Mouse (Mus musculus) liver, embryonic 12.5 days (tissue): ENCODE results near the gene Mdfic. TPM values are rescaled to one million over a fixed set of nuclear protein-coding genes. Genes with fewer than 3 reads are reported as not detected.

ENCODE experiments used
- ATAC-seq: fragments of 200-750 bp; cut with Nextera tagmentation; 2 replicates; pipeline ENCODE4 v1.8.0; 2017; ENCODE audit warnings: moderate number of reproducible peaks, mild to moderate bottlenecking, moderate library complexity
- H3K27ac ChIP-seq: fragments of 300-500 bp; sonication (generic); 2 replicates; pipeline ENCODE4 v1.5.1; 2016; ENCODE audit warnings: mild to moderate bottlenecking
- H3K27me3 ChIP-seq: fragments of 300-500 bp; sonication (generic); replicated peaks from 2 replicates; pipeline ENCODE4 v1.6.1; 2016; ENCODE audit warnings: mild to moderate bottlenecking, moderate library complexity
- H3K36me3 ChIP-seq: fragments of 300-500 bp; sonication (generic); 2 replicates; pipeline ENCODE4 v1.6.1; 2016; ENCODE audit warnings: mild to moderate bottlenecking, moderate library complexity
- H3K4me1 ChIP-seq: fragments of 300-500 bp; sonication (generic); 2 replicates; pipeline ENCODE4 v1.6.1; 2016
- H3K4me2 ChIP-seq: fragments of 300-500 bp; sonication (generic); 2 replicates; pipeline ENCODE4 v1.6.1; 2016; ENCODE audit warnings: mild to moderate bottlenecking, moderate library complexity
- H3K4me3 ChIP-seq: fragments of 300-500 bp; sonication (generic); 2 replicates; pipeline ENCODE4 v1.5.1; 2016; ENCODE audit warnings: mild to moderate bottlenecking, moderate library complexity
- H3K9ac ChIP-seq: fragments of 300-500 bp; sonication (generic); 2 replicates; pipeline ENCODE4 v1.6.1; 2016; ENCODE audit warnings: mild to moderate bottlenecking, moderate library complexity
- H3K9me3 ChIP-seq: fragments of 300-500 bp; sonication (generic); replicated peaks from 2 replicates; pipeline ENCODE4 v1.6.1; 2016; ENCODE audit warnings: mild to moderate bottlenecking, moderate library complexity
- WGBS: fragments of 180-500 bp; shearing (Covaris S2); methylation state at CpG from one replicate; pipeline ENCODE4 v1.1.7; 2016; ENCODE audit not compliant: insufficient replicate concordance; 5-methylcytosine and 5-hydroxymethylcytosine counted together
- polyA plus RNA-seq: library from polyadenylated mRNA; unstranded; fragments of >200 nt; fragmentation: Nextera tagmentation; extraction: Ambion mirVana; gene quantifications from 2 replicates; pipeline ENCODE4 v1.2.1, GENCODE M21; 2016

Gene Mdfic
- polyA plus RNA-seq, 1 experiment from 2014 or later, result 1.9 TPM

- Histone ChIP-seq H3K9ac (no peak overlapping the region), H3K4me2 (no peak overlapping the region), H3K4me1 (no peaks in the 10 kb centered on the region), H3K9me3 (no peaks in the 10 kb centered on the region), H3K27me3 (no peaks in the 10 kb centered on the region), H3K4me3 (no peak overlapping the region), H3K36me3 (no peaks in the 10 kb centered on the region), H3K27ac (no peak overlapping the region)
- ATAC-seq, result no peak
- WGBS, result 71% methylated on average over 6 of the region's 6 CpGs
Observed at GRCm38 (mm10) chr6:15767460-15767859, 47.0 kb downstream of the Mdfic start.

- WGBS, result 47% methylated on average over 8 of the region's 8 CpGs
- no peak overlapping the region for H3K4me3 ChIP-seq
- no peak for ATAC-seq
- no peaks in the 10 kb centered on the region for H3K4me1 ChIP-seq
- H3K27ac ChIP-seq, result no peak overlapping the region
- no peaks in the 10 kb centered on the region for H3K36me3 ChIP-seq
- H3K27me3 ChIP-seq, result no peaks in the 10 kb centered on the region
- no peak overlapping the region for H3K4me2 ChIP-seq
- no peaks in the 10 kb centered on the region for H3K9me3 ChIP-seq
- H3K9ac ChIP-seq, result no peak overlapping the region
Observed at GRCm38 (mm10) chr6:15770128-15770527, 49.7 kb downstream of the Mdfic start.

DNA sequence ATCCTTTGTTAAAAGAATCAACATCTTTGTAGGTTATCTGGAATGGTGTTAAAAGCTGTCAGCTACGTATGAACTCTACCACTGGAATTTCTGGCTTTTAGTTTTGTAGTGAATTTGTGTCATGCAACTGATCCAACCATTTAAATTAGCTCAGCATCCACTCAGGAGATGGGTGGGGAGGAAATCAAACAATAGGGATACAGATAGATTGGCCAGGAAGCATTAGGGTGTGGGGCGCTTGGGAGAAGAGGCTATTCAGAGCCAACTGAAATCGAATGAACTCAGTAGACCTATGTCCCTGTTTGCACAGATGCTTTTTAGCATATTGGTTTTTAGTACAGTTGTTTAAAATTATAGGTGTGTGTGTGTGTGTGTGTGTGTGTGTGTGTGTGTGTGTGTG is 56.6 kb downstream of the Mdfic start:
- H3K4me3 ChIP-seq, result no peak overlapping the region
- no peaks in the 10 kb centered on the region for H3K36me3 ChIP-seq
- no peak overlapping the region for H3K9ac ChIP-seq
- WGBS, result 66% methylated on average over 3 of the region's 3 CpGs
- H3K9me3 ChIP-seq, result no peaks in the 10 kb centered on the region
- H3K4me1 ChIP-seq, result no peaks in the 10 kb centered on the region
- H3K27ac ChIP-seq, result no peak overlapping the region
- no peaks in the 10 kb centered on the region for H3K27me3 ChIP-seq
- H3K4me2 ChIP-seq, result no peak overlapping the region
- ATAC-seq, result no peak

- no peaks in the 10 kb centered on the region for H3K36me3 ChIP-seq
- no peak overlapping the region for H3K9ac ChIP-seq
- ATAC-seq, result no peak
- no peaks in the 10 kb centered on the region for H3K27me3 ChIP-seq
- H3K4me2 ChIP-seq, result no peak overlapping the region
- no peaks in the 10 kb centered on the region for H3K4me1 ChIP-seq
- H3K9me3 ChIP-seq, result no peaks in the 10 kb centered on the region
- H3K27ac ChIP-seq, result no peak overlapping the region
- H3K4me3 ChIP-seq, result no peak overlapping the region
Observed at GRCm38 (mm10) chr6:15780127-15780526, 59.7 kb downstream of the Mdfic start.

DNA sequence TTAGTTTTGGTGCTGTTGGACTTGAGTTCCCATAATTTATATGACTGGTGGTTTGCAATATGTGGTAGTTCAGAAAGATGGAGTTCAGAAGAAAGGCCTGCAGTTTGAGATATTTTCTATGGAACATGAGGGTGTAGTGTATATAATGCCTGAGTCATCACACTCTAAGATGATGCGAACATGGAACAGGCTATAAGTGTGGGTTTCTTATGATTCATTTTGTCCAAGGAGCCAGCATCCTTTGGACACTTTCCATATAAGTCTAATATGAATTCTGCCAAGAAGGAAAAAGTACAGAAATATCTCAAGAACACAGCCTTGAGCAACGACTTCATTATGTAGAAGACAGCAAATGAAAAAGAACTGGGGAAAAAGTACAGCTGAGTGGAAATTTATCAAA is 60.2 kb downstream of the Mdfic start:
- WGBS, result 67% methylated on average over 2 of the region's 2 CpGs
- Histone ChIP-seq H3K4me3 (no peak overlapping the region), H3K4me1 (no peaks in the 10 kb centered on the region), H3K9ac (no peak overlapping the region), H3K9me3 (no peaks in the 10 kb centered on the region), H3K4me2 (no peak overlapping the region), H3K27ac (no peak overlapping the region), H3K27me3 (no peaks in the 10 kb centered on the region), H3K36me3 (no peaks in the 10 kb centered on the region)
- ATAC-seq, result no peak

DNA sequence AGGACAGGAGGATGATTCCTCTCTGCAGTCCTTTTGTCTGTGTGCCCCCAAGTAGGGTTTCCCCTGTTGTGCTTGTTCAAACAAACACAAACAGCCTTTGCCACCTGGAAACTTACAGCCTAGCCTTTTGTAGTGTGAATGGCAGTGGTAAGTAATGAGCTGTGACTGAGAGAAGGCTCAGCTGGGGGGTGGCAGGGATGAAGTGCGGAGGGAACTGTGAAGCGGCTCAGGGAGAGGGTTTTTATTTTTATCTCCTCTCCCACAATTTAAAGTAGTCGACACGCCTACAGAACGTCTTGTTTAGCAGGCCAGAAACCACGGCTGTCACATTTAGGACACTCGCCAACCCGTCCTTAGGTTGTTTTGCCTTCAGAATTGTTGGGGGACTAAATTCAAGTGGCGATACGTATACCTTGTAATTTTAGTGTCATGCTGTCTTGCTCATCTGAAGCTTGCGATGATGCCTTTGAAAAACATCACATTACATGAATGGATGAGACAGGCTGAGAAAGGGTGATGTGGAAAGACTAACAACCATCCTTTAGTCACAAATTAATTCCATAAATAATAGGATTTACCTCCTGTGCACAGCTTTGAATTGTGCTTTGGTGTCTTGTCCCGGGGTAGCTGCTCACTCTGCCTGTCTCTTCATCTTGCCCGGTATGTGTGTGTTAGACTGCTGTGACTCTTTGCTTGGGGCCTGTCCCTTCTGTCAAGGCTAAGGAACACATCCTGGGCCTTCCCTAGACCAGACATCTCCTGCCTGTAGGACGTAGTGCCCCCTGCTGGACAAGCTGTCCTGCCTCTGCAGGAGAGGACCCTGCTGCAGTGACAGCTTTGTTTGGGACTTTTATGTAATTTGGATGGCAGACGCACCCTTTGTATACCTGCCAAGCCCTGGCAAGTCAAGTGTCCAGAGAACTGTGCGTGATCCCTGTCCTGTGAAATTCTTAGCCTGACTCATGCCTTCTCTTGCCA is 69.4 kb downstream of the Mdfic start:
- 42% methylated on average over 16 of the region's 16 CpGs for WGBS
- Histone ChIP-seq H3K9ac (no peak overlapping the region), H3K4me2 (no peak overlapping the region), H3K36me3 (no peaks in the 10 kb centered on the region), H3K4me3 (no peak overlapping the region), H3K27me3 (no peaks in the 10 kb centered on the region), H3K27ac (no peak overlapping the region), H3K4me1 (no peaks in the 10 kb centered on the region), H3K9me3 (no peaks in the 10 kb centered on the region)
- ATAC-seq, result no peak

- Histone ChIP-seq H3K27me3 (no peaks in the 10 kb centered on the region), H3K4me3 (no peak overlapping the region), H3K27ac (no peak overlapping the region), H3K4me1 (no peaks in the 10 kb centered on the region), H3K36me3 (no peaks in the 10 kb centered on the region), H3K9me3 (no peaks in the 10 kb centered on the region), H3K4me2 (no peak overlapping the region), H3K9ac (no peak overlapping the region)
- WGBS, result 69% methylated on average over 12 of the region's 12 CpGs
- no peak for ATAC-seq
Observed at GRCm38 (mm10) chr6:15792680-15793601, 72.5 kb downstream of the Mdfic start.

- no peak overlapping the region for H3K9ac ChIP-seq
- H3K36me3 ChIP-seq, result no peaks in the 10 kb centered on the region
- H3K4me1 ChIP-seq, result no peaks in the 10 kb centered on the region
- H3K4me2 ChIP-seq, result no peak overlapping the region
- H3K27ac ChIP-seq, result no peak overlapping the region
- H3K9me3 ChIP-seq, result no peaks in the 10 kb centered on the region
- H3K4me3 ChIP-seq, result no peak overlapping the region
- H3K27me3 ChIP-seq, result no peaks in the 10 kb centered on the region
- WGBS, result 67% methylated on average over 8 of the region's 8 CpGs
- ATAC-seq, result no peak
Observed at GRCm38 (mm10) chr6:15793602-15794345, 73.3 kb downstream of the Mdfic start.

DNA sequence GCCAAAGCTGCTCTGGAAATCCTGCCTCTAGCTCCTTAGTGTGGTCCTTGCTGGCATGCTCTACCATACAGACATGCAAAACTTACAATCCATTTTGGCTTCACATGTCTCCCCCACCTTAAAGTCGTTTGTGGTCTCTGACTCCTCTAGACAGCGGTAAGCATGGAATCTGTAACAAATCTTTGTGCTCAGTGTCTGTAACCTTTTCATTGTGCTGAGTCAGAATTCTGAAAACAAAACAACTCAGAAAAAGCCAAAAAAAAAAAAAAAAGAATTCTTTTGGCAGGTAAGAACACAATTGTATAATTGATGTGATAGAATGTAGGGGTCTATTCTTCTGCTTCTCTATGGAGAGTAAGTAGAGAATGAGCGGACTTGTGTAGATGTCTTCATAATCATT is 74.3 kb downstream of the Mdfic start:
- ATAC-seq, result no peak
- Histone ChIP-seq H3K9me3 (no peaks in the 10 kb centered on the region), H3K9ac (no peak overlapping the region), H3K27ac (no peak overlapping the region), H3K4me1 (no peaks in the 10 kb centered on the region), H3K27me3 (no peaks in the 10 kb centered on the region), H3K4me3 (no peak overlapping the region), H3K4me2 (no peak overlapping the region), H3K36me3 (no peaks in the 10 kb centered on the region)
- WGBS, result 73% methylated on average over 3 of the region's 3 CpGs

DNA sequence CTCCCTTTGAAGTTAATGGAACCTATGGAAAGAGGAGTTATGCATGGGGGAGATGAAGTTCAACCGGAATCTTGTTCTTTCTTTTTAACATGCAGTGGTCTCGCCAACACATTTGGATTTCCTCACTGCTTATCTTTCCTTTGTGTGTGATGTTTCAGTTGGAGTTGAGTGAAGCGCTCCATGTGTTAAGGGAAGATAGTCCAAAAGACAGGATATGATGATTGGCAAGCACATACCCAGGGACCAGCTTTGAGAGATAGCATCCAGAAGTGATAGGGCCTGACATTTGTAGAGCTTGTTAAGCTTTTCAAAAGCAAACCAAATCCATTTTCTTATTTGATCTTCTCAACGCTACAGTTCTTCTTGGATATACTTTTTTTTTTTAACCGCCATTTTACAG is 86.9 kb downstream of the Mdfic start:
- no peak overlapping the region for H3K27ac ChIP-seq
- no peaks in the 10 kb centered on the region for H3K4me1 ChIP-seq
- no peak overlapping the region for H3K9ac ChIP-seq
- no peaks in the 10 kb centered on the region for H3K9me3 ChIP-seq
- H3K27me3 ChIP-seq, result no peaks in the 10 kb centered on the region
- no peak overlapping the region for H3K4me2 ChIP-seq
- no peak for ATAC-seq
- H3K4me3 ChIP-seq, result no peak overlapping the region
- WGBS, result 56% methylated on average over 5 of the region's 5 CpGs
- H3K36me3 ChIP-seq, result no peaks in the 10 kb centered on the region

GRCm38 (mm10) chr6:15825236-15825635 is 104.8 kb downstream of the Mdfic start:
- Histone ChIP-seq H3K9ac (no peak overlapping the region), H3K9me3 (no peaks in the 10 kb centered on the region), H3K4me1 (no peaks in the 10 kb centered on the region), H3K4me3 (no peak overlapping the region), H3K4me2 (no peak overlapping the region), H3K36me3 (no peaks in the 10 kb centered on the region), H3K27ac (no peak overlapping the region), H3K27me3 (no peaks in the 10 kb centered on the region)
- no peak for ATAC-seq
- 77% methylated on average over 3 of the region's 3 CpGs for WGBS
